Mouse (Mus musculus): ENCODE results near the gene Thoc3.

- no peak for TF ChIP-seq CTCF (IDR thresholded peaks at IDR 0.05; ENCODE audit: low read depth)
- 0 out of 2 replicates have a peak, but pooled peaks have one; percentile 13 for TF ChIP-seq EP300 (IDR thresholded peaks at IDR 0.05; ENCODE audit: low read depth)
Measured at GRCm38 (mm10) chr13:54425269-54425668, 43.4 kb downstream of the Thoc3 start.

Data from liver, postnatal 0 days (tissue).